Mouse (Mus musculus) small intestine, adult 2 months (tissue): Measurements from ENCODE around the gene Nav2. TPM values are rescaled to one million over a fixed set of nuclear protein-coding genes. Genes with fewer than 3 reads are reported as not detected.

Experiments
- H3K27ac ChIP-seq: fragments of 200-500 bp; 2 replicates; pipeline ENCODE4 v1.5.1; 2012; ENCODE audit warnings: low read depth, low read length, control low read depth, inconsistent platforms; ENCODE audit not compliant: insufficient read depth
- H3K27me3 ChIP-seq: fragments of 200-500 bp; 2 replicates; pipeline ENCODE4 v1.6.1; 2012; ENCODE audit warnings: mild to moderate bottlenecking, moderate library complexity, low read length, inconsistent platforms; ENCODE audit not compliant: control insufficient read depth, insufficient read depth
- H3K36me3 ChIP-seq: fragments of 200-500 bp; 2 replicates; pipeline ENCODE4 v1.6.1; 2012; ENCODE audit warnings: mild to moderate bottlenecking, low read length, control low read depth, inconsistent platforms; ENCODE audit not compliant: control insufficient read depth, insufficient read depth
- H3K4me1 ChIP-seq: fragments of 200-500 bp; 2 replicates; pipeline ENCODE4 v1.6.1; 2012; ENCODE audit warnings: low read length, inconsistent platforms, mixed read lengths; ENCODE audit not compliant: control insufficient read depth, insufficient read depth, insufficient read length
- H3K4me3 ChIP-seq: fragments of 200-500 bp; 2 replicates; pipeline ENCODE4 v1.5.1; 2012; ENCODE audit warnings: low read depth, mild to moderate bottlenecking, control low read depth, inconsistent platforms, low read length, moderate library complexity
- CTCF ChIP-seq: fragments of 200-500 bp; IDR thresholded peaks from 2 replicates; pipeline ENCODE4 v1.5.1; 2012; ENCODE audit warnings: low read depth, mild to moderate bottlenecking, control low read depth, inconsistent platforms, low read length, moderate library complexity, mixed read lengths; ENCODE audit not compliant: insufficient replicate concordance, insufficient read length; ENCODE audit errors: extremely low read depth
- POLR2A ChIP-seq: fragments of 200-500 bp; IDR thresholded peaks from 2 replicates; pipeline ENCODE4 v1.6.1; 2012; ENCODE audit warnings: low read depth, mild to moderate bottlenecking, control low read depth, inconsistent platforms, low read length, moderate library complexity
- WGBS: fragments of 180-500 bp; shearing (Covaris S2); methylation state at CpG from one replicate; pipeline ENCODE4 v1.1.7; 2018; 5-methylcytosine and 5-hydroxymethylcytosine counted together
- polyA plus RNA-seq: library from polyadenylated mRNA; depleted of rRNA; stranded (reverse); fragments of >200 nt; gene quantifications from 2 replicates; pipeline ENCODE4 v1.2.3, GENCODE M21; 2012

Gene Nav2
- polyA plus RNA-seq, 1 experiment = 8.5 TPM

- 82% methylated on average over 11 of the region's 11 CpGs for WGBS
- Histone ChIP-seq H3K4me1 (no peaks in the 10 kb centered on the region), H3K27me3 (no peaks in the 10 kb centered on the region), H3K4me3 (no peak overlapping the region), H3K27ac (no peak overlapping the region), H3K36me3 (no peaks in the 10 kb centered on the region)
- TF ChIP-seq POLR2A (no peak), CTCF (no peak)
These were observed 587.6 kb downstream of the Nav2 start for GRCm38 (mm10) chr7:49496111-49496510.

DNA sequence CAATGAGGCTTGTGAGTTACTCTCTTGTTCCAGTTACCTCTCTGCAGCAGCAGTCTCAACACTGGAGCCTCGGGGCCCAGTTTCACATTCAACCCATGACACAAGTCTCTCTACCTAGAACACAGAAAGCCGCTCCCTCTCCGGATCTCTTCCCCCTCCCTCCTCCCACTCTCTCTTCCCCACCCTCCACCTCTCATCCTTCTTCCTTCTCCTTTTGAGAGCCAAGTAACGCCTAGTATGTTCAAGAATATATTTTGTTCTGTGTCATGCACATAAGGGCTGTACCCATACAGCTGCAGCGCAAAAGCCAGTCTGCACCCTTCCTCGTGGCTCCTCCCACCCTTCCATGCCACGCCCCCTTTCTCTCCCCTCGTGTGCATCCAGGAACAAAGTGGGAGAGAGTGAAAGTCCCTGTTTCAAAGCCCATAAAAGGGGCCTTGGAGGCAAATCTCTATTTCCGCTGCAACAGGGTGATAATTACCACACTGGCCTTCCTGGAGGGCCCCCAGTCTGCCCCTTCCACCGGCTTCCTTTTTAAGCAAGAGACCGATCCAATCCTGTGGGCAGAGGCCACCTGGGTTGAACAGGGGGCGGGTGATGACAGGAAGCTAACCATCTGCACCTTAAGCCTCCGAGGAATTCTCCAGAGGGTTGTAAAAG is 588.4 kb downstream of the Nav2 start:
- Histone ChIP-seq H3K4me1 (no peaks in the 10 kb centered on the region), H3K36me3 (no peaks in the 10 kb centered on the region), H3K27me3 (no peaks in the 10 kb centered on the region), H3K4me3 (no peak overlapping the region), H3K27ac (no peak overlapping the region)
- TF ChIP-seq POLR2A (no peak), CTCF (no peak)
- 35% methylated on average over 13 of the region's 13 CpGs for WGBS

GRCm38 (mm10) chr7:49497426-49497892 is 588.9 kb downstream of the Nav2 start:
- H3K27ac ChIP-seq = no peak overlapping the region
- no peaks in the 10 kb centered on the region for H3K36me3 ChIP-seq
- no peak overlapping the region for H3K4me3 ChIP-seq
- H3K4me1 ChIP-seq = no peaks in the 10 kb centered on the region
- WGBS = 75% methylated on average over 4 of the region's 4 CpGs
- TF ChIP-seq CTCF (no peak), POLR2A (no peak)
- H3K27me3 ChIP-seq = no peaks in the 10 kb centered on the region

DNA sequence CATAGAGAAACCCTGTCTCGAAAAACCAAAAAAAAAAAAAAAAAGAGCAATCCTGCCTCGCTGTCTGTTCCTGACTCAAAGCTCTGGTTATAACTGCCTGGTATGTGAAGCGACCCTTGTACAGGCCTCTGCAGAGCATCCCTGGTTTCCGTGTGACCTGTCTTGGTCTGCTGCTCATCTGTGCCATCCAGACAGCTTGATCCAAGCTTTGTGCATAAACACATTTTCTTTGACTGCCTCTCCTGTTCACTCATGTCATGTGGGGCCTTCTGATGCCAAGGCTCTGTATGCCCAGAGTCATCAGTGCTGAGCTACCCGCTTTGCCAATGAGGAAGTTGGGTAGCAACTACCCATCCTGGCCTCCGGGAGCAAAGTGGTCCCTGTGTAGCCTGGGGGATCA is 591.1 kb downstream of the Nav2 start:
- Histone ChIP-seq H3K4me1 (no peaks in the 10 kb centered on the region), H3K27ac (no peak overlapping the region), H3K4me3 (no peak overlapping the region), H3K36me3 (no peaks in the 10 kb centered on the region), H3K27me3 (no peaks in the 10 kb centered on the region)
- no peak for TF ChIP-seq POLR2A
- no peak for TF ChIP-seq CTCF
- 91% methylated on average over 6 of the region's 6 CpGs for WGBS

DNA sequence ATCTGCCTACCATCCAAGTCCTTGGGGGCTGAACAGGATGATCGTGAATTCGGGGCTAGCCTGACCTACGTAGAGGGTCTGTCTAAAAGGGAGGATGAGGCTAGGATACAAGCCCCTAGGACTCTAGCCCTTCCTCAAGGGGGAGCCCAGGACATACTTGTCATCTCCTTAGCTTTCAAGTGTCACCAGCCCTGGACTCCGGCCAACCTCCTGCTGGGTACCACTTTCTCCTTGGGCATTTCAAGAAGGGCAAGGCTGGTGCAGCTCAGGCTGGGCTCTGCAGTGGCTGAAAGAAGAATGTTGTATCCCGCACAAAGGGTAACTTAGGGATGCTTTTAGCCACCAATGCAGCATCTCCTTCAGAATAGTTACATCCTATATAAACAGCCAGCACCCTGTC is 592.4 kb downstream of the Nav2 start:
- TF ChIP-seq POLR2A (no peak), CTCF (no peak)
- Histone ChIP-seq H3K4me1 (no peaks in the 10 kb centered on the region), H3K4me3 (no peak overlapping the region), H3K27me3 (no peaks in the 10 kb centered on the region), H3K27ac (no peak overlapping the region), H3K36me3 (no peaks in the 10 kb centered on the region)
- WGBS = 94% methylated on average over 5 of the region's 5 CpGs

DNA sequence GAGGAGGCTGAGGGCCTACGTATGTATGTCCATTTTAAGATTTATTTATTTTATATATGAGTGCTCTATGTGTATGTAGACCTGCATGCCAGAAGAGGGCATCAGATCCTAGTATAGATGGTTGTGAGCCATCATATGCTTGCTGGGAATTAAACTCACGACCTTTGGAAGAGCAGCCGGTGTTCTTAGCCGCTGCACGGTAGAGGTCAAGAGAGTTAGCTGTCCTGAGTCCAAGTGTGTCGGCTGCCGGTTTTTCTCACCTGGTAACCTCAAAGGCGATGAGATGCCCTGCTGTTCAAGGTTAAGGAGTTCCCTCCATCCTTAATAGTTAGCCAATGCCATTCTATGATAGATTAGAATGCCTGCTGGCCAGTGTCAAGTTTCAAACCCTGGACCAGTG is 594.9 kb downstream of the Nav2 start:
- Histone ChIP-seq H3K4me3 (no peak overlapping the region), H3K36me3 (no peaks in the 10 kb centered on the region), H3K27me3 (no peaks in the 10 kb centered on the region), H3K4me1 (no peaks in the 10 kb centered on the region), H3K27ac (no peak overlapping the region)
- TF ChIP-seq CTCF (no peak), POLR2A (no peak)
- WGBS = 70% methylated on average over 8 of the region's 8 CpGs

GRCm38 (mm10) chr7:49503881-49504280 is 595.4 kb downstream of the Nav2 start:
- H3K36me3 ChIP-seq = no peaks in the 10 kb centered on the region
- TF ChIP-seq CTCF = no peak
- no peak for TF ChIP-seq POLR2A
- H3K4me3 ChIP-seq = no peak overlapping the region
- H3K27me3 ChIP-seq = no peaks in the 10 kb centered on the region
- no peaks in the 10 kb centered on the region for H3K4me1 ChIP-seq
- 59% methylated on average over 2 of the region's 2 CpGs for WGBS
- H3K27ac ChIP-seq = no peak overlapping the region

DNA sequence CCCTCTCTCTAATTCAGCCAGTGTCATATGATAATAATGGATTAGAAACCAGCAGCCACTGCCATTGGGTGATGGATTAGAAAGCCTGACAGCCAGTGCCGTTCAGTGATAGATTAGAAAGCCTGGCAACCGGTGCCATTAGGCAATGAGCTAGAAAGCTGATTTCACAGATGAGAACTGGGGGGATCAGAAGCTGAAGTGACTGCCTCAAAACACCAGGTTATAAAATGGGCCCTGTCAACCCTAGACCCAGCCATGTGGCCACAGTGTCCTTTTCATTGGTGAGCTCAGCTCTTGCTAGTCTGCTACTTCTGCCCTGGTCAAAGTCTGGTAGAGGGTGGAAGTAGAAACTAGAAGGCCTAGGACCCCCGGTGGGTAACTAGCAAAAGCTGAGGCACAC is 595.8 kb downstream of the Nav2 start:
- Histone ChIP-seq H3K27ac (no peak overlapping the region), H3K4me3 (no peak overlapping the region), H3K27me3 (no peaks in the 10 kb centered on the region), H3K4me1 (no peaks in the 10 kb centered on the region), H3K36me3 (no peaks in the 10 kb centered on the region)
- 61% methylated on average over 3 of the region's 3 CpGs for WGBS
- no peak for TF ChIP-seq CTCF
- no peak for TF ChIP-seq POLR2A
